Mouse (Mus musculus): Measurements from ENCODE around the gene Catsperz.

- TF ChIP-seq CTCF (IDR thresholded peaks at IDR 0.05; ENCODE audit: control insufficient read depth, insufficient read depth, insufficient read length) (no peak), MAX (IDR thresholded peaks at IDR 0.05) (peak; percentile 21)
These were observed 17.1 kb upstream of the Catsperz start, which contains the start of gene Gpr137 for GRCm38 (mm10) chr19:6942249-6942691.

Data from C2C12 (cell line).